Mouse (Mus musculus): Measurements from ENCODE around the gene Hist1h2bj.
"Not testable (repeated sequence)": the region's sequence is repeated elsewhere in the genome, so short reads cannot be mapped to it uniquely, and the experiment has no call there.

Hist1h2bj gene

GRCm38 (mm10) chr13:22040464-22041141 is 2.4 kb upstream of the Hist1h2bj start:
- DNase-seq (ENCODE audit: low read depth, low spot score), result no peak

GRCm38 (mm10) chr13:22041142-22041536 is 1.9 kb upstream of the Hist1h2bj start, which contains the start of gene Hist1h4i:
Hist1h4i (minus strand) TSS chr13:22041362.
- DNase-seq (ENCODE audit: low read depth, low spot score), result peak; percentile 95

- no peak for DNase-seq (ENCODE audit: low read depth, low spot score)
Observed at GRCm38 (mm10) chr13:22041651-22042567, 1.1 kb upstream of the Hist1h2bj start.

GRCm38 (mm10) chr13:22043503-22044431 is 753 bp downstream of the Hist1h2bj start:
- DNase-seq (ENCODE audit: low read depth, low spot score), result no peak

- no peak for DNase-seq (ENCODE audit: low read depth, low spot score)
Observed at GRCm38 (mm10) chr13:22044432-22045155, 1.6 kb downstream of the Hist1h2bj start.

GRCm38 (mm10) chr13:22045311-22045710 is 2.3 kb downstream of the Hist1h2bj start:
- DNase-seq (ENCODE audit: low read depth, low spot score), result no peak

- DNase-seq (ENCODE audit: low read depth, low spot score), result no peak
Observed at GRCm38 (mm10) chr13:22049041-22049440, 6.0 kb downstream of the Hist1h2bj start.

GRCm38 (mm10) chr13:22049737-22050440 is 6.9 kb downstream of the Hist1h2bj start:
- DNase-seq (ENCODE audit: low read depth, low spot score), result peak; percentile 92

GRCm38 (mm10) chr13:22050591-22051522 is 7.8 kb downstream of the Hist1h2bj start:
- peak; percentile 95 for DNase-seq (ENCODE audit: low read depth, low spot score)

GRCm38 (mm10) chr13:22051523-22051859 is 8.5 kb downstream of the Hist1h2bj start:
- no peak for DNase-seq (ENCODE audit: low read depth, low spot score)

- DNase-seq (ENCODE audit: low read depth, low spot score), result no peak
Observed at GRCm38 (mm10) chr13:22053754-22054153, 10.7 kb downstream of the Hist1h2bj start.

- no peak for DNase-seq (ENCODE audit: low read depth, low spot score)
Observed at GRCm38 (mm10) chr13:22061422-22061821, 18.4 kb downstream of the Hist1h2bj start.

- DNase-seq (ENCODE audit: low read depth, low spot score), result no peak
Observed at GRCm38 (mm10) chr13:22063468-22063867, 20.5 kb downstream of the Hist1h2bj start.

GRCm38 (mm10) chr13:22084140-22084539 is 41.1 kb downstream of the Hist1h2bj start, which contains the start of gene Vmn1r188:
Vmn1r188 (plus strand) TSS chr13:22084440.
- not testable (repeated sequence) for DNase-seq (ENCODE audit: low read depth, low spot score)
